Mouse (Mus musculus) kidney, postnatal 4 days (tissue): ENCODE measurements around the gene Mab21l2.
A peak's percentile ranks its signal among the peaks of the same experiment; 100 is the strongest.

Experiments
- DNase-seq, 2 experiments: peaks; one replicate each; pipeline ENCODE4 v3.0.0; 2021; ENCODE audit warnings: mixed read lengths in 2 of 2

Gene Mab21l2

DNA sequence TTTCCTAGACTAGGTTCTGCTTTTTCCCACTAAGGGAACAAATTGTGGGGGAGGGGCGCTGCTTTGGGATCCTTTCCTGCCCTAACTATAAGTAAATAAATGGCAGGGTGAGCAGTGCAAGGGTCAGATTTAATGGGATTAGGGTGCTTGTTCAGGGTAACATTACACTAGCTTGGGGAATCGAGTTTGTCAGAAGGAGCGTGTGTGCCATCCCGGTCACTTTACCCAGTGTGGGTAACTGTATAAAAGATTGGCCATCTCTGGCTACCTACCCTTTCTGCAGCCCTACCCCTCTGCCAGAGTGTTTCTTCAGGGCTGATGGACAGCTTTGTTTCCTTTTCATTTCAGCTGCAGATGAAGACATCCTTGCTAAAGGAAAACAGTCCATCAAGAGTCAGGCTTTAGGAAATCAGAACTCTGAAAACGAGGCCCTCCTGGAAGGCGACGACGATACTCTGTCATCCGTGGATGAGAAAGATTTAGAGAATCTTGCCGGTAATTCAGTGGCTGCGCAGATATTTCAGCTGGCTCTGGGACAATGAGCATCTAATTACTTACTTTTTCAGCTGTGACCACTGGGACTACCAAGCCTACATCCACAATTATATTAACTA, 8.8 kb downstream of the Mab21l2 start:
- peak; percentile 32 to 54 for DNase-seq

DNA sequence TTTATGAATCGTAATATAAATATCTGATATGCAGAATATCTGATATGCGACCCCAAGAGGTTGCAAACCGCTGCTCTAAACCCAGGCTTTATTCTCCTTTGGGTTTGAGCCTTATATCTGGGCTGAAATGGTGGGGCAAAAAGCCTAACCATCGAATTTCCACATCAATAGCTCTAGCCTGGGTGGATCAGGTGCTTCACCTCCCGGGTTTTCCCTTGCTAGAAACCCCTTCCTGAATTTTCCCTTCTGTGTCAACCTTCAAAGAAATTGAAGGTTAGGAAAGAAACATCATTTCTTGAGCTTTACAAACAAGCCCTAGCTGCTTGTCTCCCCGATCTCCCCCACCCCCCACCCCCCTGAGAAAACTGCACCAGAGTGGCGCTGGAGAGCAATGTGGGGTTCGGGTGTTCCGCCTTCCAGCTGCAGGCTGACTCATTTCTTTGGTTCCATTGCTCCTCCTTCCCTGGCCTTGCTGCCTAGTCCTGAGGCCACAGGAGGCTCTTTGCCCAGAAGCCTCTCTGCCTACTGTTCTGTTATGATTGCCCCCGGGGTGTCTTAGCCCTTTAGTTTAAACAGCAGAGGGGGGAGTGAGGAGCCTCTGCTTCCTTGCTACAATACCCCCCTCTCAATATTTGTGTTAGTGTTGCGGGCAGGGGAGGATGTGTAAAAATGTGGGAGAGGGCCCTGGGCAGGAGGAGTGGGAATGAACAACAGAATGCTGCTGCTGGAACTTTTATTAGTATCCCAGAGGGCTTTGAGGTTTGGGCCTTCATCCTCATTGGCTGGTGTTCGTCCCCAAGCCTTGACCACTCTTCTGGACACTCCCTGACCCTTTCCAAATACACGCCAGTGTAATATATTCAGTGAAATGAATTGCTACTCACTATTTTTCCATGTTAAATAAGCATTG, 9.5 kb downstream of the Mab21l2 start:
- DNase-seq = peak in 1 of 2 experiments; percentile 5

DNA sequence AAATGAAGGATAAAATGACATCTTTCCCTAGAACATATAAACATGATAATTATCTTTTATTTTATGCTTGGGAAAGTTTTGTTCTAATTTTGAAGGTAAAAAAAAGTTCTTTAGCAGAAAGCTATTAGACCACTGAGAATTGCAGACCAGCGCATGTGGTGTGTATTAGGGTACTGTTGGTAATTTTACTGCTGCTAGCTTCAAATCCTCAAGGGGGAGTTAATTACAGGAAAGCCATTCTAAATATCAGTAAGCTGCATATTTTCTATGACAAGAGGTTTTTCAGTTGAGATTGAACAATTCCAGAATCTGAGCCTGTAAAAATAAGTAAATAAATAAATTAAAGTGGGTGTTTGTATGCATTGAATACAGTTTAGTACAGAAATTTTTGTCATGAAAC, 11.7 kb downstream of the Mab21l2 start:
- no peak for DNase-seq

DNA sequence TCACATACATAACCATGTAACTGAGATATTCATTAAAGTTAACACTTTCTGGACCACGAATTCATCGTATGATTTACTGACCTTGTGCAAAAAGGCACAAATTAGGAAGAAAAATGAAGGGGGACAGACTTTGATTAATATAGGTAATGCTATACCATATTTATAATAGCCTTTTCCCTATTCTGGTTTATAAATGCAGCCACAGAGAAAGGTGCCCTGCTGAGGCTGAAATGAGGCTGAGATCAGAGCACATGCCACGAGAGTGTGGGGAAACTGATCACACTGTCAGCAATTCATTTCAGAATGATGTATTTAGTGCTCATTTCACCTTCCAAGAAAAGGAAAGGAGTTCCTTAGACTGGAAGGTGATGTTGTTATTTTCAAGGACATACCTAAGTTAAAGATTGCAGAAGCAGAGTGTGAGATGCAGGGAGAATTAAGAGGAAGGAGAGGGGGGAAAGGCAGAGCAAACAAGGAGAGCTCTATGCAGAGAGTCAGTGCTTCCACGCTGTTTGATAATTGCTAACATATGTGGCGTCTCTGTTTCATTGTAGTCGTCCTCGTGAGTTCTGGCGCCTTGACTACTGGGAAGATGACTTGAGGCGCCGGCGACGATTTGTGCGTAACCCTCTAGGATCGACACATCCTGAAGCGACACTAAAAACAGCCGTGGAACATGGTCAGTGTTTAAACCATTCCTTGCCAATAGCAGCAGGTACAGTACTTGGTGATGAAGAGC, 16.7 kb downstream of the Mab21l2 start:
- DNase-seq = no peak

DNA sequence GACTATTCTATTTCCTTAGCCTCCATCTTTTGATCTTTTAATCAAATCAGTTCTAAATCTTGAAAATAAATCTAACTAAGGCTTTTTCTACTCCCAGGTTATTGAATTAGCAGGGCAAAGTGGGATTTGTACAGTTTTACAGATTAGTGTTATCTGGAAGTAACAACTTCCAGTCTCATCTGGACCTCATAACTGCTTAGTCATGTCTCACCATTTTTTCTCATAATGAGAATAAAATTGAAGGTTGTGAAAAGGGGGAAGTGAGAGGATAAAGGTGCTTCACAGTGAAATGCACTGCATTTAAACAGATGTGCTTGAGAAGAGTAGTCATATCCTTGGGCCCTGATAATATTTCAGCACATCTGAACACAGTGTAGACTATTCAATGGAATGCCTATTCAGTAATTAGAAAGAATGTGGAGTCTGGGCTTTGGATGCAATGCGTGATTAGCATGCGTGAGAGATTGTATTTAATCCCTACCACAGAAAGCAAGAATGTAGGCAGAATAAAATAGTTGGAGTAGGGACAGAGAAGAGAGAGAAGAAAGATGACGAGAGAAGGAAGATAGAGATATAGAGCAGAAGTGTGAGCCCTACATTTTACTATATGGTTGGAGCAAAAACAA, 25.4 kb downstream of the Mab21l2 start:
- DNase-seq = no peak

DNA sequence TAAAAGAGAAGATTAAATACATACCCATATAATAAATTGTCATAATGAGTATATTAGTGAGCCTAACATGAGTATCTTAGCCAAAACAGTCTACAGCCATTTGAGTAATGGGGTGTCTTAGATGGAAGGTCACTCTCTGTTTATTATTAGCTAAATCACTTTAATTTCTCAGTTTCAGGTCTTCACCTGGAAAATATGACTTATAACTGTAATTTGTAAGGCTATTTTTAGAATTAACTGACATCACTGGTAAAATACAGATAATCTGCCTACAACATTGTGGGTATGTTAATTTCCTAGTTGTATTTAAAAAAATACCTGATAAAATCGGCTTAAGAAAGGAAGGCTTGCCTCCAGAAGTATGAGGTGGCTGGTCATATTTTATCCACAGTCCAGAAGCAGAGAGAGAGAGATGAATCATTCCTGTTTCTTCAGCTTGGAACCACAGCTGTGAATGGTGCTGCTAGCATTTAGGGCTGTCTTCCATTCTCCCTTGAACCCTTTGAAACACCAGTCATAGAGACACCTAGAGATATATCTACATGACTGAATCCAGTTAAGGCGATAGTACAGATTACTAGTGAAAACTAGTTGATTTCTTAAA, 29.8 kb downstream of the Mab21l2 start:
- DNase-seq = no peak

DNA sequence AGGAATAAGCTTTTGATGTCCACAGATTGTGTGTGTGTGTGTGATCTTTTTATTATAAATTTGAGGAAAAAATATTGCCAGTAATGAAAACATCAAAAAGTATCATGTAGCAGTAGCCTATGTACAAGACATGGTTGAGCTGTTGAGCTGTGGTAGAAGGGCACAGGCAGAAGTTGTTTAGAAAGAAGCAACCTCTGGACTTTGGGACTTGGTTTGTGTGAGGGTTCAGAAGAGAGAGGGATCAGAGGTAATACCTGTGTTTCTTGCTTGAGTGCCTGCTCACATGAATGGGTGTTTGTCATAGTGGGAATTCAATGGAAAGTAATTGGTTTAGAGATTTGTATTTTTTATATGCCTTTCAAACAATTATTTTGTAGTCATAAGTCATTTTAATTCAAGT, 47.8 kb downstream of the Mab21l2 start:
- no peak for DNase-seq
